Mouse (Mus musculus) right cerebral cortex, adult 2 months (tissue): ENCODE measurements around the gene Xndc1.

Source experiments
- DNase-seq, 2 experiments: peaks; one replicate each; pipeline ENCODE4 v3.0.0; 2021 to 2022; ENCODE audit warnings: low spot score in 2 of 2

Gene Xndc1

DNA sequence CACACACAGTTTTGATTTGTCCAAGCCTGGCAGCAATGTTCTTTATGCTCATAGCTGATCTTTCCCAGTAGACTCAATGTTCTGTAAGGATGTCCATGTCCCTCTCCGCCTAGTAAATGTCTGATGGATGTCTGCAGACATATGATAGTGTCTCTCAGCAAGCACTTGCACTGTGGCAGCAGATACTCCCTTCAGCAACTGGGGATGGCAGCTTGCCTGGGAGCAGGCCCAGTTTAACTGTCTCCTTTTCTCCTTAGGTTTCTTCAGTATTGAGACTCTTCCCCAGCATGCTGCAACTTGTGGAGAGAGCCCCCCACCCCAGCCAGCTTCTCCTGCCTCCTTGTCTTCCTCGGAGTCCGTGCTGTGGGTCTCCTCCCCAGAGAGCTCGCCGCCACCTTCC is 16.5 kb downstream of the Xndc1 start:
- no peak for DNase-seq

- DNase-seq: no peak
These were observed 17.5 kb downstream of the Xndc1 start, which contains the start of gene Trpc2 for GRCm38 (mm10) chr7:102082816-102083215. TSS of gene Trpc2 (plus strand) at chr7:102083116.

DNA sequence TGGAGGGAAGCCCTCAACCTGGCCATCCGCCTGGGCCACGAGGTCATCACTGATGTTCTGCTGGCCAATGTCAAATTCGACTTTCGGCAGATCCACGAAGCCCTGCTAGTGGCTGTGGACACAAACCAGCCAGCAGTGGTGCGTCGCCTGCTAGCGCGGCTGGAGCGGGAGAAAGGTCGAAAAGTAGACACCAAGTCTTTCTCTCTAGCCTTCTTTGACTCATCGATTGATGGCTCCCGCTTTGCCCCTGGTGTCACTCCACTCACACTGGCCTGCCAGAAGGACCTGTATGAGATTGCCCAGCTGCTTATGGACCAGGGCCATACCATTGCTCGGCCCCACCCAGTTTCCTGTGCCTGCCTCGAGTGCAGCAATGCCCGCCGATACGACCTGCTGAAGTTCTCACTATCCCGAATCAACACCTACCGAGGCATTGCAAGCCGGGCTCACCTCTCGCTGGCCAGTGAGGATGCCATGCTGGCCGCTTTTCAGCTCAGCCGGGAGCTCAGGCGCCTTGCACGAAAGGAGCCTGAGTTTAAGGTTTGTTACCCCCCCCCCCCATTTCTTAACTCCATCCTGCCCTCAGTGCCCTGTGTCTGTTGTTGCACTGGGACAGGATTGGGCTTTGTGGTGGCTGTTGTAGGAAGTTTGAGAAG is 18.9 kb downstream of the Xndc1 start:
- DNase-seq: no peak

- peak; percentile 17 to 24 for DNase-seq
These were observed 22.0 kb downstream of the Xndc1 start for GRCm38 (mm10) chr7:102087336-102087735.

DNA sequence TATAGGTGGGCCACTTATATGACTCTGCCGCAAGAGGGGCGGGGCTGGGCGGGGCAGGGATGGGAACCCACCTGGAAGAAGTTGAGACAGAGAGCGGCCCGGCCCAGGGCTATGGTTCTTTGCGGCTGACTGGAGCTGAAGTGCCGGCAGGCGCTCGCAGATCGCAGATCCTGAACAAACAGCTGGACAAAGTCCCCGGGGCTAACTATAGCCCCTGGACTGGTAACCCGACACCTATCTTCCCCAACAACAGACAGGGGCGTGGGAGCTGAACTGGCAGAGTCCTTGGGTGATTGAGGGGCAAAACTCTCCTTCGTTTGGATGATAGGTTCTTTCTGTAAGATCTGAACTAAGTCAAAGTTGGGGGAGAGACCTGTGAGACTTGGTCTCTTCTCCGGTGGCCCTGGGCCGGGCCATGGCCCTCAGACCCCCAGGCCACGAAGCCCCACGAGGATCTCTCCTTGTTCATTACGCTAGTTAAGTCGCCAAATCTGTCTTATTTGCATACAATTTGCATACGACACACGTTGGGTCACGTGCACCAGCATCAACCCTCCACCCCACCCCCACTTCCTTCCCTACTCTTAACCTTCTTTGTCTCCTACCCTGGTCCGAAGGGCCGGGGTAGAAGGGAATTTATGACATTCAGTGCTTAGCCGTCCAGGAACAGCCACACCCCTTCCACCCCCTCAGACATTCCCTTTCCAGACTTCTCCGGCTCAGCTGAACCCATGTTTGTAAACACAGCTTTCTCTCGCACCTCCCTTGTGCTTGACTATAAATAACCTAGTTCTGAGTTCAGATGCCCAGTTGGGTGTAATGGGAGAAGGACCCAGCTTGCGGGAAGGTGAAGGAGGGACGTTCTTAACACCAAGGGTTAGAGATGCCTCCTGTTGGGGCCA is 34.7 kb downstream of the Xndc1 start:
- no peak for DNase-seq

- no peak for DNase-seq
These were observed 35.6 kb downstream of the Xndc1 start for GRCm38 (mm10) chr7:102100868-102101267.

DNA sequence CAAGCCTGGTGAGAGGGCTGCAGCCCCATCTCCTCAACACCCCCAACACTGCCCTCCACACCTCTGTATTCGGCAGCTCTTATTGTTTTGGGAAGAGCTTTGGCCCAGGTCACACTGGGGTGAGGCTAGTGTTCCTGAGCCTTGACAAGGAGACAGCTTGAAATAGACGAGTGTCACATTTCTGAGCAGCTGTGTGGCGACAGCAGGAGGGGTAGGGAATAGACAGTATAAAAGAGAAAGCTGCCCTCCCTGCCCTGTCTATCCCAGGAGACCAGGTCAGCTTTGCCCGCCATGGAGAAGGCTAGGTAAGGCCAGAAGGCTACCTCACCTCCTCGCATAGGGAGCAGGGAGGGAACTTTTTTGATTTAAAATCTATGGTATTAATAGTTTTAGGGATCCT is 36.2 kb downstream of the Xndc1 start, which contains the start of gene Art1:
Gene Art1, plus strand, starts transcription at position 257 of the 400 bp plus-strand sequence.
- no peak for DNase-seq

- no peak for DNase-seq
These were observed 36.9 kb downstream of the Xndc1 start for GRCm38 (mm10) chr7:102102241-102102640.

GRCm38 (mm10) chr7:102102696-102103095 is 37.4 kb downstream of the Xndc1 start:
- no peak for DNase-seq

DNA sequence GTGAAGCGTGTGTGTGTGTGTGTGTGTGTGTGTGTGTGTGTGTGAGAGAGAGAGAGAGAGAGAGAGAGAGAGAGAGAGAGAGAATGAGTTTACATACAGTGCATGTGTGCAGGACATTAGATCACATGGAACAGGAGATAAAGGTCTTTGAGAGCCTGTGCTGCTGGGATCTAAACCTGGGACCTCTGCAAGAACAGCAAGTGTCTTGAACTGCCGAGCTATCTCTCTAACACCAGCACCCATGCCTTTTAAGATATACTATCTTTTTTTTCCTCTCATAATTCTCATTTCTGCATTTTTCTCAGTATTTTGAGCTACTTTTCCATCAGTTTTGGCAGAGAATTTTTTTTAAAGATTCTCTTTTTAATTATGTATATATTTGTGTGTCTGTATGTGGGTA is 38.2 kb downstream of the Xndc1 start:
- DNase-seq: no peak

DNA sequence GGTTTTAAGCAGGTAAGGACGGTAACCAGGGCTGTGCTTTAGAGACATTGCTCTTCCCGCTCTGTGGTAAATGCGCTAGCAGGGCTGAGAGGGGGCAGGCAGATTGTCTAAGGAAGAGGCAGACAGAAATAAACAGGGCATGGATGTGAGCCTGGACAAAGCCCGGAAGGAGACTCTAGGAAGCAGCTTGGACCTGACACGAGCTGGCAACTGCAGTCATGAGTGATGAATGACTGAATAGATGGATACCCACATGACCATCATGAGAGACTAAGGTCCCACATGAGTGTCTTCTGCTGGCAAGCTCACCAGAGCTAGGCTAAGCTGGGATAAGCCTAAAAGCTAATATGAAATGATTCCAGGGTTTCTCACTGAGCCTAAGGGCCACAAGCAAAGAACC is 38.8 kb downstream of the Xndc1 start:
- no peak for DNase-seq

DNA sequence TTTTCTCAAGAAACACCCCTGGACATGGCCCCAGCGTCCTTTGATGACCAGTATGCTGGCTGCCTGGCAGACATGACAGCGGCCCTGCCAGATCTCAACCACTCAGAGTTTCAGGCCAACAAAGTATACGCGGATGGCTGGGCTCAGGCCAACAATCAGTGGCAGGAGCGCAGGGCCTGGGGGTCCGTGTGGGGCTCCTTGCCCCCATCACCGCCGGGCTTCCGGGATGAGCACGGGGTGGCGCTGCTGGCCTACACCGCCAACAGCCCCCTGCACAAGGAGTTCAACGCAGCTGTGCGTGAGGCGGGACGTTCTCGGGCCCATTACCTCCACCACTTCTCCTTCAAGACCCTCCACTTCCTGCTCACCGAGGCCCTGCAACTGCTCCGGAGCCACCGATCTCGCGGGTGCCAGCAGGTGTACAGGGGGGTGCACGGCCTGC is 41.4 kb downstream of the Xndc1 start:
- DNase-seq: no peak

DNA sequence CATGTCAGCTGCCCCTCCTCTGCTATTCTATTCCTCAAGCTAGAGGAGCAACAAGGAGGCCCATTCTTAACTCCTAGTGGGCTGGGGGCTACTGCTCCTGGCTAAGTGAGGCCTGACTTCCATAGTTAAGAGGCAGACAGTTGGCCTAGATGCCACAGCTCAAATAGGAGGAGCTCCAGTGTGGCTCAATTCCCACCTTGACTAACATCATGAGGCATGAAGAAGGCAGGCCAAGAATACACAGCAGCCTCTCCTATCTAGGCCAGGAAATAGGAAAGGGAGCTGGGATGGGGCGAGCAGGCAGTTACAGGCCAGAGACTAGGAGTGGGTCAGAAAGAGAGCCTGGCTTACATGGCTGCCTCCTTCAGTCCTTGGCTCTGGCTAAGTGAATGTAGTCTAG is 42.9 kb downstream of the Xndc1 start:
- DNase-seq: no peak

GRCm38 (mm10) chr7:102109171-102109570 is 43.9 kb downstream of the Xndc1 start, which contains the start of gene Art5:
TSS of gene Art5 (minus strand) at chr7:102109489.
- DNase-seq: no peak

DNA sequence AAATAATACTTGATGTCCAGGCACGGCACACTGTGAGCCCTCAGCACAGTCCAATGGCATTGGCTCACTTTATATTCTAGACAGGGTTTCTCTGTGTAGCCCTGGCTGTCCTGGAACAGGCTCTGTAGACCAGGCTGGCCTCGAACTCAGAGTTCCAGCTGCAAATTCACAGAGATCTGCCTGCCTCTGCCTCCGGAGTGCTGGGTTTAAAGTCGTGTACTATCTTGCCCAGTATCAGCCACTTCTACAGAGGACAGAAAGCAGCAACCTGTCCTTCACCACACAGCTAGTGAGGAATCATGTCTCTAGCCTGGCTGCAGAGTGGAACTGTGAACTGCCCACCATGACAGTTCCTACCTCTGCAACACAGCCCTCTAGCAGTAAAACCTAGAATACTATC is 44.4 kb downstream of the Xndc1 start:
- DNase-seq: no peak

- DNase-seq: no peak
These were observed 47.9 kb downstream of the Xndc1 start for GRCm38 (mm10) chr7:102113151-102113729.

DNA sequence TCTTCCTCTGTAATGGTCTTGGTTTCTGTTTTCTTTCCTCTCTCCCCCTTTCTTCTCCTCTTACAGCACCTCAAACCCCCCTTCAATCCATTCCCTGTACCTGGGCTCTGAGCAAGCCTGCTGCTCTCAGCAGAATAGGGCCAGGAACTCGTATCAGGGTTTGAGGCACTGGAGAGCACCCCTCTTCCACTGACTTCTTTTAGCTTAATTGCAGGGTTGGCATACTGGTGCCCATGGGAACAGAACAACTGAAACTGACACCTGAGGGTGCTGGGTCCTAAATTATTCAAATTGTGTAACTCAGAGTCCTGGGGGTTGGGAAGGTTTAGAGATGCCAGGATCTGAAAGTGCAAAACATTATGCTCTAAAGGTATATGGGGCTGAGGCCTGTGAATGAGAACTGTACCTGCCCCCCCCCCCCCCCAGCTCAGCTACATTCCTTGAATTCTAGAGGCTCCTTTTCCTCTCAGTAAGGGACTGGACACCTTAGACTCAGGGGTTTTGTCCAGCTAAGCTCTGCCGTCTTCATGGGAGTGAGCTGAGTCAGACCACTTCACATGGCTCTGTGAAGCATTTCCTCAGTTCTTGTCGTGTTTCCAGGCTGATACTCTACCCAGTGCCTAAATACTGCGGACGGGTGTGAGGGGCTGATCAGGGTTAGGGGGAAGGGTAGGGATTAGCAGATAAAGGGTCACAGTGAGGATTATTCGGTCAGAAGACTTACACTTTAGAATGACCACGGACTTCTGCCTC is 51.4 kb downstream of the Xndc1 start, which contains the start of gene Chrna10:
Gene Chrna10, minus strand, starts transcription at position 250 of the 753 bp plus-strand sequence.
- no peak for DNase-seq

- no peak for DNase-seq
These were observed 52.1 kb downstream of the Xndc1 start for GRCm38 (mm10) chr7:102117382-102117781.

DNA sequence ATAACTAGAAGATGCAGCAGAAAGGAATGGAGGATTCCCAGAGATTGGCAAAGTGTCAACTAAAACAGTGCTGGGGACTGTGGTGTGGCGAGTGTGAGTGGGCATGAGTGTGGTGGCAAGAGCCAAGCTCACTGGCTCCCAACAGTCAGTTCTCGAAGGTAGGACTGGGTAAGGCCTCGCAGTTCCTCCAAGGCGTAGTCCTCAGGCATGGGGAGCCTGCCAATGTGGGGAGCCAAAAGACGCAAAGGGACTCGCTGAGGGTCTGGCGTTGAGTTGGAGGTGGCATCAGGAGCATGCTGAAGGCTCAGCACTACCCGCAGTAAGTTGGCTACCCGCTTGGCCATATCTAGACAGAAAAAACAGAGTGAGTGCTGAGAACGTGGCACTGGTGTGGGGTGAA is 55.0 kb downstream of the Xndc1 start:
- DNase-seq: no peak

GRCm38 (mm10) chr7:102132395-102132794 is 67.1 kb downstream of the Xndc1 start:
- no peak for DNase-seq
